Mouse (Mus musculus): ENCODE measurements at regions not wholly inside any gene's neighbourhood (a gene's known extent, or its start where the extent isn't known, plus 50 kb on each side); places are given as distances from the start of the nearest gene placed in this dataset.

DNA sequence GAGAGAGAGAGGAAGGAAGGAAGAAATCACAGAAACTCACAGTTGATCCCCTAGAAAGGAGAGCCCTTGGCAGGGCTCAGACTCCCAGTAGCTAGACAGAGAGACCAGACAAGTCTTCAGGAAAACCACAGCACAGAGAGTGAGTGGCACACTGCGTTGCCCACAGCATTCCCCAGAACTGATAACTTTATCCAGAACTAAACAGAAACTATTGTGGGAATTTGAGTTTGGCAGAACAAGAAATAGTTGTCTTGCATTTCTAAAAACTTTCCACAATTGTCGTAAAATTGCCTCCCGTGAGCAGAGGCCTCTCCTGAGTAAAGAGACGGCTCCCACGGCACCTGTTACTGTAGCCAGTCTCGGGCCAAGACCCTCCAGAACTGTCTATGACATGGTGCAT lies 178.1 kb downstream of the Setd4 start:
- TF ChIP-seq POLR2A (IDR thresholded peaks at IDR 0.05; ENCODE audit: control insufficient read depth, extremely low read depth, insufficient read depth, low read length, poor library complexity) = no peak
- TF ChIP-seq CTCF (IDR thresholded peaks at IDR 0.05; ENCODE audit: borderline replicate concordance, control insufficient read depth, extremely low read depth, insufficient read depth, low read length, poor library complexity) = no peak
